Mouse (Mus musculus): ENCODE results near the gene Ncstn. TPM values are rescaled to one million over a fixed set of nuclear protein-coding genes. Genes with fewer than 3 reads are reported as not detected.
A peak's percentile ranks its signal among the peaks of the same experiment; 100 is the strongest.

Gene Ncstn
- polyA plus RNA-seq, 1 experiment: 95.0 TPM

DNA sequence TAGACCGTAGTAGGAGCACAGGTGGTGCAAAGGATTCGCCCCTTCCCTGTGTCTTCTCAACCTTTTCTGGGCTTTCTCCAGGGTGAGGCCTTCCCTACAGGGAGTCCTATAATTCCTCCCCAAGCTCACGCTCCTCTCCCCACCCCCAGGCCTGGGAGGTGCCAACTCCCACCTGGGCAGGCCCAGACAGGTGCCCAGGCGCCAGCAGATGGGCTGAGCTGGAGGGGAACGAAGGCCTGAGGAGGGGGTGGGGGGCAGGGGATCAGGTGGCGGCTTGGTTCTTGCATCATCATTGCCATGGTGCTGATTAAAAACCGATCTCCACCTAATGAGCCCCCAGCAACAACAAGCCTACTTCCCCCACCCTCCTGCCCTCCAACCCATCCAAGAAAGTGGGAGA is 23.7 kb downstream of the Ncstn start:
- DNase-seq: no peak
- Histone ChIP-seq H3K4me1 (ENCODE audit: control insufficient read depth, insufficient read depth, low read length) (no peaks in the 10 kb centered on the region), H3K4me3 (replicated peaks; ENCODE audit: extremely low read depth, low read depth, low read length) (no peak overlapping the region)
- WGBS: 78% methylated on average over 7 of the region's 7 CpGs
- TF ChIP-seq POLR2A (IDR thresholded peaks at IDR 0.05; ENCODE audit: borderline replicate concordance, extremely low read depth, low read depth, low read length) (no peak), CTCF (IDR thresholded peaks at IDR 0.05; ENCODE audit: insufficient read depth, low read length) (no peak)

DNA sequence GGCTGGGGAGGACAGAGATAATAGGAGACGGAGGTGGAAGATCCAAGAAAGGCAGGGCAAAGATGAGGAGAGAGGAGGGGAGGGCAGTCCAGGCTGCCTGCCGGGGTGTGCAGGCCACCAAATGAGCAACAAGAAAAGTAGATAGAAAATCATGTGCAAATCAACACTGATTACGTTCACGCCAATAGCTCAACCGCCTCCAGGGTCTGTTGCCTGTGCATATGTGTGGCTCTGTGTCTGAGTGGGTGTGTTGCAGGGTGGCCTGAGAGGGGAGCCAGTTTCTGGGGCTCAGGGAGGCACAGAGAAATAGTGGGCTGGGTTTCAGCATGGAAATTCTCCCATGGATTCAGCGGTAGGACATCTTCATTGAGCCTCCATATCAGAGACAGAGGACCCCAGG is 24.3 kb downstream of the Ncstn start:
- DNase-seq: no peak
- TF ChIP-seq CTCF (IDR thresholded peaks at IDR 0.05; ENCODE audit: insufficient read depth, low read length) (no peak), POLR2A (IDR thresholded peaks at IDR 0.05; ENCODE audit: borderline replicate concordance, extremely low read depth, low read depth, low read length) (no peak)
- WGBS: 75% methylated on average over 6 of the region's 6 CpGs

DNA sequence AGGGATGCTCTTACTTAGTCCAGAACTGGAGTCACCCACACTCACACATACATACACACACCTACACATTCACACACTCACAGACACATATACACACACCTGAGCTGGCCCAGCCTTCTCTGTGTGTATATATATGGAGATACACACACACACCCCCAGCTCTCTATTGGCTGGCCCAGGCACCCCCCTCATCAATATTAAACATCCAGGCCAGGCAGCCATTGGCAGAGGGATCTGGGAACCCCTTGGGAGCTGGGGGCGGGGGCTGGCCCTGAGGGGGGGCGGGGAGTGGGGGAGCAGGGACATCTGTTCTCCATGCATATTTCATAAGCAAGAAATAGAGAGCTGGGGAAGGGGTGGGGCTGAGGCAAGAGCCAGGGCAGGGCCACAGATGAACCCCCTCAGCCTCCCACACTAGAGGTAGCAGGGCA is 25.1 kb downstream of the Ncstn start, which contains the start of gene Nhlh1:
TSS of gene Nhlh1 (minus strand) at position 83 of the 431 bp plus-strand sequence.
- 52% methylated on average over 2 of the region's 2 CpGs for WGBS
- Histone ChIP-seq H3K4me3 (replicated peaks; ENCODE audit: extremely low read depth, low read depth, low read length) (no peak within 1 kb of the TSS), H3K4me1 (ENCODE audit: control insufficient read depth, insufficient read depth, low read length) (no peaks in the 10 kb centered on the region)
- DNase-seq: no peak
- TF ChIP-seq CTCF (IDR thresholded peaks at IDR 0.05; ENCODE audit: insufficient read depth, low read length) (no peak), POLR2A (IDR thresholded peaks at IDR 0.05; ENCODE audit: borderline replicate concordance, extremely low read depth, low read depth, low read length) (no peak)

More for the DNA sequence above, 24.3 kb downstream of the Ncstn start:
- H3K4me1 ChIP-seq (ENCODE audit: control insufficient read depth, insufficient read depth, low read length): no peaks in the 10 kb centered on the region
- no peak overlapping the region for H3K4me3 ChIP-seq (replicated peaks; ENCODE audit: extremely low read depth, low read depth, low read length)

DNA sequence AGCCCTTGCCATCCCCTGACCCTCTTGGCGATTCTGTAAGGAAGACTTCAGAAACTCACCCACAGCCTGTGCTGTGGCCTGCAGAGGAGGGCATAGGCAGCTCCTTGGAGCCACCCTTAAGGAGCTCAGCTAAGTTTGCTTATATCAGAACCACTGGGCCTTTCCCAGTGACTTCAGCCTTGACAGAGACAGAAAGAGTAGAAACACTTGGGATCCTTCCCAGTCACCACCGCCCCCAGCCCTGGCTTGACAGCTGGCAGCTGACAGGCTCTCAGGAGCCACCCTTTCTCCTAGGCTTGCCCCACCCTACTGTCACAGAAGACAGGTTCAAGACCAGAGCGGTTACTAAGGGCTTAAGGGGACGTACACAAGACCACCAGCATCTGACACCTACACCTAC is 26.3 kb downstream of the Ncstn start:
- TF ChIP-seq POLR2A (IDR thresholded peaks at IDR 0.05; ENCODE audit: borderline replicate concordance, extremely low read depth, low read depth, low read length) (no peak), CTCF (IDR thresholded peaks at IDR 0.05; ENCODE audit: insufficient read depth, low read length) (no peak)
- WGBS: 65% methylated on average over 4 of the region's 4 CpGs
- Histone ChIP-seq H3K4me3 (replicated peaks; ENCODE audit: extremely low read depth, low read depth, low read length) (no peak overlapping the region), H3K4me1 (ENCODE audit: control insufficient read depth, insufficient read depth, low read length) (no peaks in the 10 kb centered on the region)
- DNase-seq: no peak

DNA sequence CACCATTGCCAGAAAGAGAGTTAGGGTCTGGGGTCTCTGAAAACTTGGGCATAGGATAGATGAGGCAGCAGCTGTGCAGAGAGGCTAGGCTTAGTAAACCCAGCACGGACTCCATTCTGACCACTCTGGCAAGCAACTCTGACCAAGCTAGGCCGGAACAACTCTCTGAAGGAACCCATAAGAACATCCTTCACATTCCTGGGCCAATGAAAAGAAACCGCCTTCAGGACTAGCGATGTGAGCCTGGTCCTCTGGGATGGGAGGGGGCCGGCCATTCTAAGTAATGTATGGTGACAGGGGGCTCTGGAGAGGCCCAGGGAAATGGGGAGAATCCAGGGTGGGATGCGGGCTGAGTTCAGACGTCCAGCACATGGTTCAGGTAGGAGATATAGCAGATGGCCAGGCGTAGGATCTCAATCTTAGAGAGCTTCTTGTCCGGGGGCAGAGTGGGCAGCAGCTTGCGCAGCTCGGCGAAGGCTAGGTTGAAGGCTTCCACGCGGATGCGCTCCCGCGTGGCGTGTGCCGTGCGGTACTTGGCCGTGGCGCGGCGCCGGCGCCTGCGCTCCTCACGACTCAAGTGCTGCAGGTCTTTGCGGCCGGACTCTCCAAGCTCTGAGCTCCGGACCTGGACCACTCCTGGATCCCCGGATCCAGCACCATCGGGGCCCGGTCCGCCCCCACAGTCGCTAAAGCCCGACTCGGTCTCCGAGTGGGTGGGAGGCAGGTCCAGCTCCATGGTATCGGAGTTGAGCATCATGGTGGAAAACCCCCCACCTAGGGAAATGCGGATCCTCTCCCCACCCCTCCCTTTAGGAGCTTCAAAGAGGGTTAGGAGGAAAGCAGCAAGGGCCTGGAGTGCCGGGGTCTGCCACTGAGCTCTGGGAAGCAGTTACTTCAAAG is 28.8 kb downstream of the Ncstn start:
- no peak for DNase-seq
- no peaks in the 10 kb centered on the region for H3K4me1 ChIP-seq (ENCODE audit: control insufficient read depth, insufficient read depth, low read length)
- no peak overlapping the region for H3K4me3 ChIP-seq (replicated peaks; ENCODE audit: extremely low read depth, low read depth, low read length)
- WGBS: 6% methylated on average over 42 of the region's 42 CpGs
- TF ChIP-seq CTCF (IDR thresholded peaks at IDR 0.05; ENCODE audit: insufficient read depth, low read length): no peak
- no peak for TF ChIP-seq POLR2A (IDR thresholded peaks at IDR 0.05; ENCODE audit: borderline replicate concordance, extremely low read depth, low read depth, low read length)

DNA sequence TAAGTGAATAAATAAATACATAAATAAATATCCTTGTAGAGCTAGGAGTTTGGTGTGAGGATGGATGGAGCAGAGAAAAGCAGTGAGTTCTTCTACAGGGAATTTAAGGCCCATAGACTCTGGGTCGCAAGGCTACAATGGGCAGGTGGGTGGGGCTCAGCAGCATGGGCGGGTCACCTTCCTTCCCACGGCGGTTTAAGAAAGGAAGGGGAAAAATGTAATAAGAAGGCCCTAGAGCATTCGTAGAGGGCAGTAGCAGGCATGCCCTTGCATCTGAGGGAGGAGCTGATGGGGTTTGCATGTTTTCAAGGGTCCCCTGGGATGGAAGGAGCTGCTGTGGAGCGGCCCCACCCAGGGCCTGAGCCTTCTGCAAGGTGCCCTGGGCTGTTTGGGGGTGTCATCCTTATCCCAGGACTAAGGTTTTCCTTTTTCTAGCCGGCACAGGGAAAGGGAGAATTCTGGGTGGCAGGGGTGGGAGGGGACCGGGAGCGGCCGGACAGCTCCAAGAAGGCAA is 29.8 kb downstream of the Ncstn start:
- TF ChIP-seq POLR2A (IDR thresholded peaks at IDR 0.05; ENCODE audit: borderline replicate concordance, extremely low read depth, low read depth, low read length) (no peak), CTCF (IDR thresholded peaks at IDR 0.05; ENCODE audit: insufficient read depth, low read length) (no peak)
- Histone ChIP-seq H3K4me3 (replicated peaks; ENCODE audit: extremely low read depth, low read depth, low read length) (no peak overlapping the region), H3K4me1 (ENCODE audit: control insufficient read depth, insufficient read depth, low read length) (no peaks in the 10 kb centered on the region)
- no peak for DNase-seq
- WGBS: 19% methylated on average over 10 of the region's 10 CpGs

DNA sequence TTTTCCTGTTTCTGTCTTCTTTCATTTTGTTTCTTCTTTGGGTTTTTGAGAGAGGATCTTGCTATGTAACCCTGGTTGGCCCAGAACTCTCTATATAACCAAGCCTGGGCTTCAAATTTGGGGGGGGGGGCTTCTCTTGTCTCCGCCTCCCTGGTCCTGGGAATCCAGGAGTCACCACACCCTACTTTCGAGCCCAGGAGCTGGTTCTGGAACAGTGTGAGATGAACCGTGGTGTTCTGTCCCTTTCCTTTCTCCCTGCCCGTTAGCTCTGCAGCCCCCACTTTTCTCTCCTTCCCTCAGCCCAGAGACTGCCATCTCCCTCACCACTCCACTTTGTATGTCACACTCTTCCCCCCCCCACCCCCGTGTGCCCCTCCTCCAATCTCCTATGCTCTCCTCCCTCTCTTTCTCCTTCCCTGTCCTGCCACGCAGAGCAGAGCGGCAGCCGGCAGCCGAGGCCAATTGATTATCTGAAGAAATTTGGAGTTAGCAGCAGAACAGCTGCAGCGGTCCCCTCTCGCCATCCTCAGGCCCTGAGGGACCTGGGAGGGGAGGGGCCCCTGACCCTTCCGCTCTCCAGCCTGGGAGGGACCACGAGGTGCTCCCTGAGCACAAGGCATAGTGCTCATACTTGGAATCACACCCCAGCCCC is 33.3 kb downstream of the Ncstn start:
- 45% methylated on average over 13 of the region's 13 CpGs for WGBS
- DNase-seq: no peak

DNA sequence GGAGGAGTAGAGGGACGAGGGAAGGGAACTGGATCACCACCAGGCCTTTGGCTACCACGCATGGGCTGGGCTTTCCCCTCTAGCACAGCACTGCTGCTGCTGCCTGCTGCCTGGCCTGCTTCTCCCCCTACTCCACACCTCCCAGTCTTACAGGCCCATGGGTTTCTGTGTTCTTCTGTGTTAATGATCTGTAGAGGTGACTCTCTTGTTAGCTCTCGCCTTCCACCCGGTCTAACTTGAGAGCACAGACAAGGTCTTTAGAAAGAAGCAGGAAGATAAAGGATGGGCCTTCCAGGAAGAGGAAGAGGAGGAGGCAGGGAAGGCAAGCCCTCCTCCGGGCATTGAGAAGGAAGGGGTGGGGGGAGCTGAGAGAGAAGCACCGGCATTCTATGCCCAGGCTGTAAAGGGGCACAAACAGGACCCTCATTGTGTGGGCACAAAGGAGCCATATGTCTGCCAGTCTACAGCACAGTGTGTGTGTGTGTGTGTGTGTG is 34.3 kb downstream of the Ncstn start:
- DNase-seq: no peak
- no peaks in the 10 kb centered on the region for H3K4me1 ChIP-seq (ENCODE audit: control insufficient read depth, insufficient read depth, low read length)
- no peak for TF ChIP-seq CTCF (IDR thresholded peaks at IDR 0.05; ENCODE audit: insufficient read depth, low read length)
- peak; percentile 33; the same call in 1 of the 2 replicates for TF ChIP-seq POLR2A (IDR thresholded peaks at IDR 0.05; ENCODE audit: borderline replicate concordance, extremely low read depth, low read depth, low read length)
- H3K4me3 ChIP-seq (replicated peaks; ENCODE audit: extremely low read depth, low read depth, low read length): peak overlapping the region; percentile 56
- WGBS: 28% methylated on average over 6 of the region's 6 CpGs

More for the DNA sequence above, 33.3 kb downstream of the Ncstn start:
- TF ChIP-seq POLR2A (IDR thresholded peaks at IDR 0.05; ENCODE audit: borderline replicate concordance, extremely low read depth, low read depth, low read length): no peak
- no peak for TF ChIP-seq CTCF (IDR thresholded peaks at IDR 0.05; ENCODE audit: insufficient read depth, low read length)
- Histone ChIP-seq H3K4me3 (replicated peaks; ENCODE audit: extremely low read depth, low read depth, low read length) (no peak overlapping the region), H3K4me1 (ENCODE audit: control insufficient read depth, insufficient read depth, low read length) (no peaks in the 10 kb centered on the region)

DNA sequence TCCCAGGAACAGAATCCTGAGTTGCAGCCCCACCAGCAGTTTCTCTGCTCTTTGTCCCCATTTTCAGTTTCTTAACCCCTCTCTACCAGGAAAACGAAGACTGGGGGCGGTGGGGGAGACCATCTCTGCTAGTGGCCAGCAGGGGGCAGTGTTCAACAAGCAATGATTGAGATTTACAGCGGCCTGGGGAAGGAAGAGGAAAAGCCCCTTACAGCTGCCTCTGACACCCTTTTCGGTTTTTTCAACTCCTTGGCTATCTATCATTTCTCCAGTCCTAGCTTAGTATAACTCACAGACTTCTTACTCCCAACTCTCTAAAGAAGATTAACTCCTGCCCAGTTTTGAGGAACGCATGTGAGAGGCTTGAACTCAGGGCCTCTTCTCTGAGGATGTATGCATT is 35.7 kb downstream of the Ncstn start:
- TF ChIP-seq CTCF (IDR thresholded peaks at IDR 0.05; ENCODE audit: insufficient read depth, low read length) (peak; percentile 74), POLR2A (IDR thresholded peaks at IDR 0.05; ENCODE audit: borderline replicate concordance, extremely low read depth, low read depth, low read length) (no peak)
- Histone ChIP-seq H3K4me3 (replicated peaks; ENCODE audit: extremely low read depth, low read depth, low read length) (no peak overlapping the region), H3K4me1 (ENCODE audit: control insufficient read depth, insufficient read depth, low read length) (no peaks in the 10 kb centered on the region)
- WGBS: 16% methylated on average over 5 of the region's 5 CpGs
- peak; percentile 61 for DNase-seq

Measured in lung, adult 2 months (tissue).